Mouse (Mus musculus): ENCODE results near the gene Csnk1e.

Csnk1e gene

GRCm38 (mm10) chr15:79391447-79392093 is 63.8 kb downstream of the Csnk1e start:
- no peak for DNase-seq

GRCm38 (mm10) chr15:79390434-79390833 is 64.9 kb downstream of the Csnk1e start:
- no peak for DNase-seq

- DNase-seq: no peak
Measured at GRCm38 (mm10) chr15:79388171-79388570, 67.2 kb downstream of the Csnk1e start.

- no peak for DNase-seq
Measured at GRCm38 (mm10) chr15:79387611-79388010, 67.8 kb downstream of the Csnk1e start.

GRCm38 (mm10) chr15:79387081-79387480 is 68.3 kb downstream of the Csnk1e start:
- DNase-seq: no peak

GRCm38 (mm10) chr15:79381644-79382043 is 73.7 kb downstream of the Csnk1e start:
- no peak for DNase-seq

GRCm38 (mm10) chr15:79380468-79381444 is 74.6 kb downstream of the Csnk1e start:
- peak; percentile 79 for DNase-seq

- DNase-seq: no peak
Measured at GRCm38 (mm10) chr15:79379658-79380057, 75.7 kb downstream of the Csnk1e start.

GRCm38 (mm10) chr15:79378608-79379007 is 76.8 kb downstream of the Csnk1e start:
- no peak for DNase-seq

GRCm38 (mm10) chr15:79377681-79378080 is 77.7 kb downstream of the Csnk1e start:
- DNase-seq: peak; percentile 42

GRCm38 (mm10) chr15:79374760-79375159 is 80.6 kb downstream of the Csnk1e start:
- DNase-seq: no peak

- DNase-seq: no peak
Measured at GRCm38 (mm10) chr15:79370281-79370843, 85.0 kb downstream of the Csnk1e start.

- no peak for DNase-seq
Measured at GRCm38 (mm10) chr15:79369452-79370280, 85.7 kb downstream of the Csnk1e start.

GRCm38 (mm10) chr15:79368861-79369440 is 86.4 kb downstream of the Csnk1e start:
- DNase-seq: no peak

GRCm38 (mm10) chr15:79368313-79368811 is 87.0 kb downstream of the Csnk1e start:
- no peak for DNase-seq
